Mouse (Mus musculus): ENCODE measurements around the gene Lrrc38.

Gene Lrrc38

DNA sequence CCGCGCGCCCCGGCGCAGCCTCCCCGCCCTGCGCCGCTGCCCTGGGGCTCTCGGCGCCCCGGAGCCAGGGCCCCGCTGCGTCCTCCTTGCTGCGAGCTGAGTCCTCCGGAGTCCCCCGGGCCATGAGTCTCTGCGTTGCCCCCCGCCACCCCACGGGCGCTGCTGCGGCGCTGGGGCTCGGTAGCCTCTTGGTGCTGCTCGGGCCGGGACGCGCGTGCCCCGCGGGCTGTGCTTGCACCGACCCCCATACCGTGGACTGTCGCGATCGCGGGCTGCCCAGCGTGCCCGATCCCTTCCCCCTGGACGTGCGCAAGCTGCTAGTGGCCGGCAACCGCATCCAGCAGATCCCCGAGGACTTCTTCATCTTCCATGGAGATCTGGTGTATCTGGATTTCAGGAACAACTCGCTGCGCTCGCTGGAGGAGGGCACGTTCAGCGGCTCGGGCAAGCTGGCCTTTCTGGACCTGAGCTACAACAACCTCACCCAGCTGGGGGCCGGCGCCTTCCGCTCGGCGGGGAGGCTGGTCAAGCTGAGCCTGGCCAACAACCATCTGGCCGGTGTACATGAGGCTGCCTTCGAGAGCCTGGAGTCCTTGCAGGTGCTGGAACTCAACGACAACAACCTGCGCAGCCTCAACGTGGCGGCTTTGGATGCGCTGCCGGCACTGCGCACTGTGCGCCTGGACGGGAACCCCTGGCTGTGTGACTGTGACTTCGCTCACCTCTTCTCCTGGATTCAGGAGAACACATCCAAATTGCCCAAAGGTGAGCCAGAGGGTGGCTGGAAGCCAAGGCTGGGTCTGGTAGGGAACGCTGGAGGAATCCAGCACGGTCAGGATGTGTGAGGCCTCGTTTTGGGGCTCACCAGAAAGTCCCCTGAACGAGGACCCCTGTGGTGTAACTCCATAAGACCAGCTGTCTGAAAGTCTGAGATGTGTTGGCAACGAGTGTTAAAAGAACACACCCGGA is 774 bp downstream of the Lrrc38 start:
- in situ Hi-C loops (cut with MboI, MseI): no loop called here

DNA sequence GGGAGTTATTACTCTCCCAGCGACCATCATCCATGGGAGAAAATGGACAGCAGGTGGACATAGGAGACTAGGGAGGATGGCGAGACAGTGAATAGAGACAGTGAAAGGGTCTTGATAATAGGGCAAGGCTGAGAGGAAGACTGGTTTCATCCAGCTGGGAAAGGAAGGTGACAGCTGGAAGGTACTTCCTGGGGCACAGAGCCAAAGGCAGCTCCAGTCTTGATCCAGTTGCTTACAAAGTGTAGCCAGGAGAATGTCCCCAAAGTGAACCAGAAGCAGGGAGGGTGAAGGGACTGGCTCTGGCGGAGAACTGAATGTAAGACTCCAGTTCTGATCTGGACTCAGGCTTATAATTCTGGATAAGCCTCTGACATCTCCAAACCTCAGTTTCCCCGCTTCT is 2.7 kb downstream of the Lrrc38 start:
- in situ Hi-C loops (cut with MboI, MseI): no loop called here

DNA sequence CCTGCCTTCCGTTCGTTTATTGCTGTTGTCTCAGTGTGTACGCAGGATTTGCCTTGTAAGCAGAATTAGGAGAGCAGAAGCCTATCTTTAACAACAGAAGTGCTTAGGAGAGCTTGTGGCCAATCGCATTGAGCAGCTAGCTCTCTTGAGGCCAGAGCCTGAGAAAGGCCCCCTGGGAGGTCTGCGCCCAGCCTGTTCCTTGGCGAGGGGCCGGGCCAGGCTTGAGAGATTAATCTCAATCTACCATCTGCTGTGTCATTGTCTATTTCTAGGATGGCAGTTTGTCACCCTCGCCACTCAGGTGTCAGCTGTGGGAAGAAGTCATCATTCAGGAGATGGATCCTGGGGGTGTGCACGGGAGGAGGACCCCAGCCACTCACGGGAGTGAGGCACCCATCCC is 12.0 kb downstream of the Lrrc38 start:
- in situ Hi-C loops (cut with MboI, MseI): no loop called here

DNA sequence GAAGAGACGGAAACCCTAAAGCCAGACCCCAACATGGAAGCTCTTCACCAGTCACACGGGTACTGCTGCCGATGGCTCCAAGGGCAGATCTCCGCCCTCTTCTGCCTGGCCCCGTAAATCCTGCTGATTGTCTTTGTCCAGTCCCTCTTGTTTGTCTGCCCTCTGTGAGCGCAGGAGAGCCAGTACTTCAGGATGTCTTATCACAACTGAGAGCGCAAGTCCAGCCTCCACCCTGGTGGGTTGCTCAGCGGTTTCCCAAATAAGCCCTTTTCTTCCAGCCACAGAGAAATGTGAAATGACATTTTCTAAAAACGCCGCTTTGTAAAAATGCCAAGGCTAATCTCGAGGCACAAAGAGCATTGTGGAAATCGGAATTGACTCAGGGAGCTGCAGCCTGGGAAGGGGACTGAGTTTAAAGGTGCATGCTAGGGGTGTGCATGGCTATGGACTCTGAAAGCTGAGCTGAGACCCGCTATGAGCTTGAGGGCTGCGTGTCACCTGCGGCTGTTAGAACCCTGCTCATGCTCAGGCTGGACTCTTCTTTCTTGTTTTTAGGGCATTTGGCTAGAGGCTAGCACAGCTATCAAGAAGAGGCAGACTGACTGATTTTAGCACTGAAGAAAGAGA is 17.0 kb downstream of the Lrrc38 start:
- in situ Hi-C loops (cut with MboI, MseI): no loop called here

DNA sequence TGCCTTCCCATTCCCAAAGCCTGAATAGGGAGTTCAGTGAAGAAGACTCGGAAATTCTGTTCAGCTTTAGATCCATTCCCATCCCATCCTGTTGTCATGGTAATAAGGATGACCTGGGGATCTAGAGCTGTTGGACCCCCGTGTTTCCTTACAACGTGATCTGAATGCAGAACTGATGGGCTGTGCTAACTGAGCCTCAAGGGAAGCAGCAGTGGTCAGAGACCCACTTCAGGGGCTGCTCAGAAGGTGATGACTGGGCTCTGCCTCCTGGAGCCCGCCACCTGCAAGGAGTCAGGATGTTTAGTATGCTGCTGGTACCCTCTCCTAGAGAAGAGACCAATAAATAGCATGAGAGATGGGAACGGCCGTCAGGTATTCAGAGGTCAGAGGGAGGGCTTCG is 29.9 kb downstream of the Lrrc38 start:
- in situ Hi-C loops (cut with MboI, MseI): no loop called here

DNA sequence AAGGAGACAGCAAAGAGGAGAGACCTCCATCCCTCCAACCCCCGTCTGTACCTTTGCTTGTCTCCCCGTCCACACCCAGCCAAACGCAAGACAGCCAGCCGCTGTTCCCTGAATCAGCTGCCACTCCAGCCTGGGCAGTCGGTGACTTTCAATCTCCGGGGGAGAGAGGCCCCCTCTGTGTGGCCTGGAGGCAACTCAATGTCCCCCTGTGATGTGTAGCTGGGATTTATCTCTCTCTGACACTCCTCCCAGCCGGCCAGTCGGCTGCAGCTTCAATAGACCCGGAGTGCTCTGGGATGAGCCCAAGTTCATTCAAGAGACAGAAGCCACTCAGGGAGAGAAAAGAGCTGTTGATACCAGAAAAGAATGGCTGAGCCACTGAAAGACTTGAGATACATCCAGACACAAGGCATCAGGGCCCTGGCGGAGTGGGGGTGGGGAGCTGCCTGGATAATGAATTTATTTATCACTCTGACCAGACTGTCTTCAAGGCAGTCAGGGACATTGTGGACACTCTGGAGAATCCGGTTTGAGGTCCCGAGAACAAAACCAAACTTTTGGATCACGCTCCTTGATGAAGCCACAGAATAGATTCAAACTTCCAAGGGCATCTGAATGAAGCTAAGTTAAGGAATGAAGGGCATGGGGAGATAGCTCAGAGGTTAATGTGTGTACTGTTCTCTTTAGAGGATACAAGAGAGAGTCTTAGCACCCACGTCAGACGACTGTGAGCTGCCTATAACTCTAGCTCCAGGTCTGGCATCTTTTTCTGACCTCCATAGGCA is 30.6 kb downstream of the Lrrc38 start:
- in situ Hi-C loops (cut with MboI, MseI): no loop called here

DNA sequence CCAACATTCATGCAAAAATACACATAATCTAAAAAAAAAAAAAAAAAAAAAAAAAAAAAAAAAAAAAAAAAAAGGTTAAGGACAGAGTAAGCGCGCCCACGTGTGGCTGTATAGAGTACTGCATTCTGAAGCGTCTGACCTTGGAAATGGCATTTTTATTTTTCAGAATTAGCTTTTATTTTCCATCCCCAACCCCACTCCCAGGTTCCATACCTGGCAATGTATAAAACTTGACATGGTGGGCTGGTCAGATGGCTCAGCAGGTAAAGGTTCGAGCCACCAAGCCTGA is 31.1 kb downstream of the Lrrc38 start:
- in situ Hi-C loops (cut with MboI, MseI): no loop called here

DNA sequence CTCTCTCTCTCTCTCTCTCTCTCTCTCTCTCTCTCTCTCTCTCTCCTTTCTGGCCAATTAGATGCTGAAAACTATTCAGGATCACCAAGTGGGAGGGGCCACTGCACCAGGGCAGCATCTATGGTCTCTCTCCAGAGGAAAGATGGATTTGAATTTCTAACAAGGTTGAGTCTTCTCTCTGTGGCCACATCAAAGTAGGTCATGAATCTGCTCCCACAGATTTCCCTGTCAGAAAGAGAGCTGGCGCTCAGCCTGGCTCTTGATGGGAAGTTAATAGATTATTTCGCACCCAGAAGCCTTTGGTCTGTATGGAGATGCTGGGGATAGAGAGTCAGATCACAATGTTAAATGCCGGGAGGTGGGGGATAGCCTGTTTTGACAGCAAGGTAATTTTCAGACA is 32.6 kb downstream of the Lrrc38 start:
- in situ Hi-C loops (cut with MboI, MseI): no loop called here

DNA sequence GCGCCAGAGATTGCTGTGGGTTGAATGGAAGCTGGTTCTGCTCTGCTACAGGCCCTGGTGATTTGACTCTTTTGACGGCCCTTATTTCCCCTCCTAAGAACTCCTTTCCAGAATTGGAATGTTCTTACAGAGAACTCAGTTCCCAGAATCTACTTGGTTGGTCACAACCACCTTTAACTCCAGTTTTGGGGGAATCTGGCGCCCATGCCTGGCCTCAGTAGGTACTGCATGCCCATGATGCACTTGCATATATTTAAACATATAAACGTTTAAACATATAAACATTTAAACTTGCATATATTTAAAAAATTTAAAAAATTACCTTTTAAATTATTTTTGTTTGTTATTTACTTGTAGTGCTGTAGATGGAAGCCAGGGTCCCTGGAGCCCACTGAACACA is 34.1 kb downstream of the Lrrc38 start:
- in situ Hi-C loops (cut with MboI, MseI): no loop called here

DNA sequence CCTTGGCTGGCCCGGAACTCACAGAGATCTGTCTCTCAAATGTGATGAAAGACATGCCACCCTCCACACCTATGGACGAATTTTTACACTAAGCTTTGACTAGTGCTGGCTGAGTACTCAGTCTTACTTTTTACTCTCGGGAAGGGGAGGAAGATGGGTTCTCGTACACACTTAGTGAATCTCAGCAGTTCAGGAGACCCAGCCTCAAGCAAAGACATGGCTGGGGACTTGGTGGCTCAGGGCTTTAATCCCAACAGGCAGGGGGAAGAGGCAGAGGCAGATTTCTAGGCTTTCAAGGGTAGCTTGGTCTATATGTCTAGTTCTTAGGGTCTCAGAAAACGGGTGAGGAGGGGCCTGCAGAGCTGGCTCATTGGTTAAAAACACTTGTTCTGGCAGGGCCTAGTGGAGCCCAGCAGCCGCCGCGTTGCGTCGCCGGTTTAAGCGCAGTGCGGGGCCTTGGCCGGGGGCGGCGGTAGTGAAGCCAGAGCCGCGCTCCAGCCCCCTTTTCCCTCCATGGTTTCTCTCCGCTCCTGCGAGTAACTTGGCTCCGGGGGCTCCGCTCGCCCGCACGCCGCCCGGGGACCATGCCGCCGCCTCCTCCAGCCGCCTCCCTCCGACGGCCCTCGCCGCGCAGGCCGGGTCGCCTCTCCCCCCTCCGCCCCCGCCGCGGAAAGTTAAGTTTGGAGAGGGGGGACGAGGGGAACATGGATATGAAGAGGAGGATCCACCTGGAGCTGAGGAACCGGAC is 39.6 kb downstream of the Lrrc38 start:
- in situ Hi-C loops (cut with MboI, MseI): no loop called here

DNA sequence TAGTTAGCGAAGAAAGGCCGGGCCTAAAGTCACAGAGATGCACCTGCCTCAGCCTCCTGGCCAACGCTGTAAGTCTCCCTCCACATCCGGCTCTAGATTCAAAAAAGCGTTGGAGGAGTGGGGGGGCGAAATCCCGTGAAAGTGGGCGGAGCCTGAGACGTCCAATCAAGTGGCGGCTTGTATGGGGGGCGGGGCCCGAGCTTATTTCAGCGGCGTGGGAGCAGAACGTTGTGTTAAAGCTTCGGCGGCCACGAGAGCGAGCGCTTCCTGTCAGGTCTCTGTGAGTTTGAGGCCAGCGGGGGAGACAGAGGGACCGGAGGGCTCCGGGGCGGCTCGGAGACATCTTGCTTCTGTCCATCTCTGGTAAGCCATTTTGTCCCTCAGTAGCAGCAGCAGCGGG is 44.6 kb downstream of the Lrrc38 start, which contains the start of gene Pramel1:
Gene Pramel1, plus strand, starts transcription at position 248 of the 400 bp plus-strand sequence.
- in situ Hi-C loops (cut with MboI, MseI): no loop called here

DNA sequence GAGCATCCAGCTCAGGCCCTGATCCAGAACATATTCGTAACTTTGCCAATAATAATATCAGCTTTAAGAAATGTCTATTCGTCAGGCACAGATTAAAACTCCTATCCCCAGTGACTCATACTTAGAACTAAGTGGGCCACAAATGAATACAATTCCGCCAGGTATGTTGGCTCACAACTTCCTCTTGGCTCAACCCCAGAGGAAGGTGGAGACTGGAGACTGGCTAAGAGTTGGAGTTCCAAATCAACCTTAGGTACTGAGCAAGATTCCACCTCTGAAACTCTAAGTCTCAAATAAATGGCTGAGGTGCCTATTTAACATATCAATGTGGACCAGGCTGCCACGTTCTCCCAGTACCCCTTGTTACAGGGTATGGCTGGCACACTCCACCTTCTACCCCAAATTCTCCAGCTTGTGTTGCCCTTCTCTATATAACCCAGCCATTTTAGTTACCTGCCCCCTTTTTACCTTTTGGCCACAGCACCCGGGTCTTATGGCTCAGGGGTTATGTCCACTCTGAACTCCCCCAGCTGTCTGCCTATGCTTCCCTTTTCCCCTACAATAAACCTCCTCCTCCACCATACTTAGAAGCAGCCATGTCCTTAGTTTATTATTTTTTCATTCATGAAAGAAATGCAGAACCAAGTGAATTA is 62.1 kb downstream of the Lrrc38 start:
- in situ Hi-C loops (cut with MboI, MseI): loop anchor here (25.0 kb wide), 1 partner anchor 1926 kb away; no protein-coding TSS in a partner anchor

DNA sequence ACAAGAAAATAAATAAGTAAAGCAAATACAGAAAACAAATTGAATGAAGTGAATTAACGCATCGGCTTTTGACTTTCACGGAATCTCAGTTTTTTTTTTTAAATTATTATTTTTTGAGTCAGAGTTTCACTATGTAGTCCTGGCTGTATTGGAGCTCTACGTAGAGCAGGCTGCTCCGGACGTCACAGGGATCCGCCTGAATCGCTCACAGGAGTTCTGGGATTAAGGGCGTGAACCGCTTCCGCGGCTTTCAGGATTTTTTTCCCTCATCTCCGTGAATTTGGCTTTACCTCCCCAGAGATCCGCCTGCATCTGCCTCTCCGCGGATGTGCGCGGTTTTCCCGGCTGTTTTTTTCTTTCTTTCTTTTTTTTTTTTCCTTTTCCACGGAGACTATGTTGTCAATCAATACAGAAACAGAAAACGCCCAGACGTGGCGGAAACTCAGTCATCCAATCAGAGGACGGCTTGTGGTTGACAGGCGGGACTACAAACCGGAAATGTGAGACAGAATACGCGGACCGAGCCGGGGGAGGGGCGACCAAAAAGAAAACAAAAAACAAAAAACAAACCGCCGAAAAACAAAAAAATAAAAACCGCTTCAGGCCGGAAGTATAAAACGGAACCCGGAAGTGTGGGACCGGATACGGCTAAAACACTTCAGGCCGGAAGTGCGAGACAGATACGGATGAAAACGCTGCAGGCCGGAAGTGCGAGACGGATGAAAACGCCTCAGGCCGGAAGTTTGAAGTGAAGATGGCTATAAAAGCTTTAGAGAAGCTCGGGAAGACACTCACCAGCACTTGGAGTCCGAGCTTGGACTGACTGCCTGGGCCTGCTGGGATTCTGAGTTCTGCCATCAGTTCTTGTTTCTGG is 62.9 kb downstream of the Lrrc38 start, which contains the start of gene Pramef8:
Gene Pramef8, plus strand, starts transcription at position 208 of the 874 bp plus-strand sequence.
- in situ Hi-C loops (cut with MboI, MseI): loop anchor here (25.0 kb wide), 1 partner anchor 1925 kb away; no protein-coding TSS in a partner anchor

DNA sequence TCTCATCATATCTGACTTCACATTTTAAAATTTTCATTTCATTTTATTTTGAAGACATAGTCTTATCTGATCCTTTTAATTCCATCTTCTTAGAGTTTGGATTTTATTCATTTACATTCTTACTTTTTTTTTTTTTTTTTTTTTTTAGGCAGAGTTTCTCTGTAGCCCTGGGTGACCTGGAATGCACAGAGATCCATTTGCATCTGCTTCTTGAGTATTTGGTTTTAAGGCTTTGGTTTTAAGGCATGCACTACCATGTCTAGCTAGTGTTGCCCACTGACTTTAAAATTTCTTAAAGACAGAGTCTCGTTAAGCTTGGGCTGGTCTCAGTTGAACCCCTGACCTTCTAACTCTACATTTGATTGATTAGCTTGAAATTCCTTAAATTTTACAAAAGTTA is 64.1 kb downstream of the Lrrc38 start:
- in situ Hi-C loops (cut with MboI, MseI): loop anchor here (25.0 kb wide), 1 partner anchor 1924 kb away; no protein-coding TSS in a partner anchor

DNA sequence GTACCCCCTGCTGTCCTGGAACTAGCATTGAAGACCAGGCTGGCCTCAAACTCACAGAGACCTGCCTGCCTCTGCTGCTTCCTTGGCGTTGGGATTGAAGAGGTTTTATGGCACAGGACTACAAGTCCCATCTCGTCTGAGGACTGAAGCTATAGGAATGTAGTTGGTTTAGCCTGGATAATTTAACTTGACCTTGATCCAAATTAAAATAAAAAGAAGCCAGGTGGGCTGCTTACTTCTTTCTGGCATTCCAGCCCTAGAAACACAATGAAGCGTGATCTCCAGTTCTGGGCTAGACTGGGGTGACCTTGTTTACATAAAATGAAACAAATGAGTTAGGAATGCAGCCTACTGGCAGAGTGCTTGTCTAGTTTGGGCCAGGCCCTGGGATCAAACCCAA is 64.6 kb downstream of the Lrrc38 start:
- in situ Hi-C loops (cut with MboI, MseI): loop anchor here (25.0 kb wide), 1 partner anchor 1923 kb away; no protein-coding TSS in a partner anchor

All from T-helper 2 cell (primary cell).